Mouse (Mus musculus) E14TG2a.4 (cell line): ENCODE measurements around the gene Prr5.

ENCODE experiments used
- CTCF ChIP-seq: conservative IDR thresholded peaks from 2 replicates; pipeline ENCODE4 v1.5.1; 2014; ENCODE audit warnings: low read length
- NANOG ChIP-seq: IDR thresholded peaks from 2 replicates; pipeline ENCODE4 v1.6.1; 2014; ENCODE audit warnings: borderline replicate concordance, low read length, mixed read lengths
- POU5F1 ChIP-seq: IDR thresholded peaks from 2 replicates; pipeline ENCODE4 v1.6.1; 2014; ENCODE audit warnings: low read length, borderline replicate concordance

DNA sequence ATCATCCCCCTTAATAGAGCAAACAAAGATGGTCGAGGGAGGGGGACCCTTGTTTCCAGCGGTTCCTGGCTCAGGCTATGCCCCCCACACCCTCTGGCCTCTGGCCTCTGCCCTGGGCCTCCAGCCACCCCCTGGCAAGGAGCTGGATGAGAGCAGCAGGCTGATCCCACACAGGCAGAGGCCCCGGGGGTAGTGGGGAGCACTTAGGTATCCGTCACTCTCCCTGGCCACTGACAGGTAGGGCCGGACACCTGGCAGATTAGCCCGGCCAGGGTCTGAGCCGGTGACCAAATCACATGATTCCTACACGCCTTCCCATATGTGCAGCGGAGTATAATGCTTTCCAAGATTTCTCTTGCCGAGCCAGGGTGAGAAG is 5.7 kb upstream of the Prr5 start:
- no peak for TF ChIP-seq CTCF
- TF ChIP-seq NANOG: no peak
- no peak for TF ChIP-seq POU5F1
